Mouse (Mus musculus) liver, postnatal 0 days (tissue): ENCODE measurements around the gene Lmtk3. TPM values are rescaled to one million over a fixed set of nuclear protein-coding genes. Genes with fewer than 3 reads are reported as not detected.
A peak's percentile ranks its signal among the peaks of the same experiment; 100 is the strongest.

Experiments
- ATAC-seq: fragments of 200-750 bp; cut with Nextera tagmentation; 2 replicates; pipeline ENCODE4 v1.8.0; 2017; ENCODE audit warnings: mild to moderate bottlenecking, moderate library complexity
- DNase-seq: peaks from one replicate; pipeline ENCODE4 v3.0.0-alpha.2; 2016
- H3K27ac ChIP-seq: fragments of 300-500 bp; sonication (generic); 2 replicates; pipeline ENCODE4 v1.5.1; 2014; ENCODE audit warnings: antibody characterized with exemption, moderate library complexity, mild to moderate bottlenecking, low read depth
- H3K27me3 ChIP-seq: fragments of 300-500 bp; sonication (generic); 2 replicates; pipeline ENCODE4 v1.6.1; 2014; ENCODE audit warnings: low read length, control low read depth, mixed read lengths; ENCODE audit not compliant: insufficient read depth
- H3K36me3 ChIP-seq: fragments of 300-500 bp; sonication (generic); replicated peaks from 2 replicates; pipeline ENCODE4 v1.6.1; 2014; ENCODE audit warnings: mild to moderate bottlenecking, control low read depth, low read length, moderate library complexity, mixed read lengths; ENCODE audit not compliant: insufficient read depth
- H3K4me1 ChIP-seq: fragments of 300-500 bp; sonication (generic); 2 replicates; pipeline ENCODE4 v1.6.1; 2014; ENCODE audit warnings: antibody characterized with exemption, mild to moderate bottlenecking, control low read depth; ENCODE audit not compliant: insufficient read depth
- H3K4me2 ChIP-seq: fragments of 300-500 bp; sonication (generic); 2 replicates; pipeline ENCODE4 v1.6.1; 2014; ENCODE audit warnings: low read depth, mild to moderate bottlenecking, low read length, moderate library complexity, mixed read lengths
- H3K4me3 ChIP-seq: fragments of 300-500 bp; sonication (generic); 2 replicates; pipeline ENCODE4 v1.5.1; 2014; ENCODE audit warnings: low read depth, low read length
- H3K9ac ChIP-seq: fragments of 300-500 bp; sonication (generic); replicated peaks from 2 replicates; pipeline ENCODE4 v1.6.1; 2014; ENCODE audit warnings: mild to moderate bottlenecking, moderate library complexity
- H3K9me3 ChIP-seq: fragments of 300-500 bp; sonication (generic); 2 replicates; pipeline ENCODE4 v1.6.1; 2016; ENCODE audit warnings: mild to moderate bottlenecking, control low read depth, low read length, mixed read lengths
- CTCF ChIP-seq: sonication (generic); IDR thresholded peaks from 2 replicates; pipeline ENCODE4 v1.5.1; 2016; ENCODE audit warnings: antibody characterized with exemption, low read depth
- EP300 ChIP-seq: IDR thresholded peaks from 2 replicates; pipeline ENCODE4 v1.6.1; 2016; ENCODE audit warnings: antibody characterized with exemption, low read depth, mild to moderate bottlenecking
- WGBS: fragments of 180-500 bp; shearing (Covaris S2); extraction: QIAGEN DNeasy Blood & Tissue Kit; methylation state at CpG from one replicate; pipeline ENCODE4 v1.1.7; 2014; ENCODE audit not compliant: insufficient replicate concordance; 5-methylcytosine and 5-hydroxymethylcytosine counted together
- polyA plus RNA-seq: library from polyadenylated mRNA; unstranded; fragments of >200 nt; fragmentation: Nextera tagmentation; extraction: Ambion mirVana; gene quantifications from 2 replicates; pipeline ENCODE4 v1.2.1, GENCODE M21; 2015

Gene Lmtk3
- polyA plus RNA-seq, 1 experiment from 2014 or later, result not detected

DNA sequence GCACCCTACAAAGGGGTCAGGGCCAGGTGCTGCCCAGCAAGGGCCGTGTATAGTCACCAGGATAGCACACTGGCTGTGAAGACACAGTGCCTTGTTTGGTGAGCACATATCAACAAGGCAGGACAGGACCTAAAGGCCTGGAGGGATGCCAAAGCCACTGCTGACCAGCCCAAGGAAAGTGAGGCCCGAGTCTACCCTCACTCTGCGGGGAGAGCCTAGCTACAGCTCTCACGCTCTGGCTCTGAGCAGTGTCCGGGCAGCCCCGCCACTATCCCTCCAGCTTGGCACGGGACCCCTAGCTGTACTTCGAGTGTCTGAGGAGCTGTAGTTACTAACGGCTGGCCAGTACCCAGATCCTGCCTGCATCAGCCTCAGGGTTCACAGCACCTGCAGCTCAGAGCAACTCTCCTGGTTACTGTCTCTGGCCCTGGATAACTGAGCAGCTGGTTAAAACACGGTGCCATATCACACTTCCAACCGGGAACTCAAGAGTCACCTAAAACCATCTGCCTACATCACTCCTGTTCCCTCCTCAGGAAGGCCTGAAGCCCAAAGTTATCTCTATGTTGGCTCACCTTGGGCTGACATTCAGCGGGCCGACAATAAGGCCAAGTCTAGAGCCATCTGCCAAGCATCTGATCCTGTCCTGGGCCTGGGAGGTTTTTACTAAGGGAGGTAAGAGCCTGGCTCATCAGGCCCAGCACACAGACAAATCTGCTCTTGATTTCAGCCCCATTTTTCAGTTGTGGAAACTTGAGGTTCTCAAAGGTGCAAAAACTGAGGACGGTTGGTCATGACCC, 25.9 kb downstream of the Lmtk3 start:
- no peak overlapping the region for H3K27ac ChIP-seq
- H3K27me3 ChIP-seq, result no peaks in the 10 kb centered on the region
- TF ChIP-seq CTCF (no peak), EP300 (no peak)
- peaks cover 9% of the 10 kb centered on the region for H3K4me1 ChIP-seq
- H3K9me3 ChIP-seq, result no peaks in the 10 kb centered on the region
- no peak overlapping the region for H3K4me3 ChIP-seq
- no peak for ATAC-seq
- peaks cover 58% of the 10 kb centered on the region for H3K36me3 ChIP-seq
- H3K9ac ChIP-seq, result no peak overlapping the region
- WGBS, result 88% methylated on average over 14 of the region's 14 CpGs
- H3K4me2 ChIP-seq, result no peak overlapping the region
- DNase-seq, result no peak

DNA sequence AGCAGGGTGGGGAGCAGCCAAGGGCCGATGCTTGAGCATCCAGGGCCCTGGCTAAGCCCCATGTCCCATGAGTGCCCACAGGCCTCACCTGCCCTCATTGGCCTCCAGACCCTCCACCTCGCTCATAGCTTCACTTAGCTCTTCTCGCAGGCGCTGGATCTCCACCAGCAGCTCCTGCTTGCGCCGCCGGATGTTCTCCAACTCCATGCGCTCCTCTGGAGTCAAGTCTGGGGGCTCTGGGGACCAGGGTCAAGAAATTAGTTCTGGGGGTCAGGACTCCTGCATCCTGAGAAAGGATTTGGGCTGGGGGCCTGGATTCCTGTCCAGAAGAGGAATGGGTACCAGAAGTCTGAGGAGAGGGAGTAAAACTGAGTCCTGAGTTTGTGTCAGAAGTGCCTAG, 29.4 kb downstream of the Lmtk3 start:
- H3K4me1 ChIP-seq, result peaks cover 12% of the 10 kb centered on the region
- no peak overlapping the region for H3K27ac ChIP-seq
- peaks cover 47% of the 10 kb centered on the region for H3K36me3 ChIP-seq
- peak overlapping the region; percentile 91 for H3K4me2 ChIP-seq
- H3K9ac ChIP-seq, result peak overlapping the region; percentile 98; the same call in 1 of the 2 replicates
- H3K9me3 ChIP-seq, result no peaks in the 10 kb centered on the region
- no peak for TF ChIP-seq EP300
- TF ChIP-seq CTCF, result no peak
- DNase-seq, result no peak
- ATAC-seq, result no peak
- H3K27me3 ChIP-seq, result no peaks in the 10 kb centered on the region
- H3K4me3 ChIP-seq, result peak overlapping the region; percentile 96; the same call in 1 of the 2 replicates
- 92% methylated on average over 8 of the region's 8 CpGs for WGBS

DNA sequence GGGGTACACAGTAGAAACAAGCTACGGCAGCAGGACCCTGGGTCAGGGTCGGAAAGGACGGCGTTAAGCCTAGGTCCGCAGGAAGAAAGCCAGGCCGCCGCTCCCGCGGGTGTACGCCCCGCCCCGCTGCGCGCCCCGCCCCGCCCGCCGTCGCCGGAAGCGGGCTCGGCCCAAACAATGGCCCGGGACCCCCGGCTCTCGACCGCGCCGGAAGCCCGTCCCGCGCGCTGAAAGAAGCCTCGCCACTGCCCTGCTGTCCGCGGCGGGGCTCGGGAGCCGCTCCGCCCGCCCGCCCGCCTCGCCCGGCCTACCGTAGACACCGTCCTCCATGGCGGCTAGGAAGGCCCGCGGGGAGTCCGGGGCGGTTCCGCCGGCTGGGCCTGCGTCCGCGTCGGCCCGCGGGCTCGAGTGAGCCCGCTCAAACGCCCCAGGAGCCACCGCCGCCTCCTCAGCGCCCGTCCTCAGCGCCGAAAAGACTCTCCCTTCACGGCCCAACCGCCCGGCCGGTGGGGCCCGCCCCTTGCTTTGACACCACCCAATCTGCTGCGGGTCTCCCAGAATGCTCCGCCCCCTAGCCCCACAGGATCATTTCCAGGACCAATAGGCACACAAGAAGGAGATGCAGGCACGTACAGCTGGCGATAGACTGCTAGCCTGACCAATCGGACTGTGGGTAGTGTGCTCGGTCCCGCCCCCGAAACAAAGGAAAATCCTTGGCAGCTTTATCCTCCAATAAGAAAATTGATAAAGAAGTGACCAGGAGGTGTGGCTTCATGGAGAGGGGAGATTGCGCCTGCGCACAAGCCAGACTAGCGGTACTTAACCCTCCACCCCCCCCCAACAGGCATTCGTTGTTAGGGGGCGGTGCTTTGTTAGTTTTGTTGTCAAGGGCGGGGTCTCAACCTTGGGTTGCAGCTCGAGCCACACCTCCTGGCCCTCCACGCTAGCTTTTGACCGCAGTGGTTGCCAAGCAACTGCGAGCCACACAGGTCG, 30.5 kb downstream of the Lmtk3 start, which contains the start of gene Cyth2:
Cyth2 (minus strand) TSS at position 795 of the 993 bp plus-strand sequence.
- ATAC-seq, result peak; percentile 99
- under 1% methylated on average over 46 of the region's 92 CpGs for WGBS

DNA sequence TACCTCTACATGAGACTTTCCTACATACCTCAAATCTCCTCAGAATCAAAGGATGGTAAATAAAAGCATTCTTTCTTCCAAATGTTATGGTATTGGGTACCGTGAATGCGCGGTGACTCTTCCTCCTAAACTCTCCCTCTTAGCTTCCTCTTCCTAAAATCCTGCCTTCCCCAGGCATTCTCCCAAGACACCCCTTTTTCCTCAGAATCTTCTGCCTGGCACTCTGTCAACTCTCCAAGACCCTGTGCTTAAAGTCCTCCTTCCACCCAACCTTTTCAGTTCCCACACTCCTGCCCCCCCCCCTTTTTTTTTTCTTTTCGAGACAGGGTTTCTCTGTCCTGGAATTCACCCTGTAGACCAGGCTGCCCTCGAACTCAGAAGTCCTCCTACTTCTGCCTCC, 31.3 kb downstream of the Lmtk3 start:
- DNase-seq (no peak), ATAC-seq (no peak)
- TF ChIP-seq EP300 (no peak), CTCF (no peak)
- Histone ChIP-seq H3K27ac (no peak overlapping the region), H3K9me3 (no peaks in the 10 kb centered on the region), H3K9ac (no peak overlapping the region), H3K27me3 (0 out of 2 replicates have a peak, but pooled peaks cover under 1% of the 10 kb centered on the region), H3K36me3 (peaks cover 28% of the 10 kb centered on the region), H3K4me2 (peak overlapping the region; percentile 66), H3K4me3 (peak overlapping the region; percentile 28), H3K4me1 (peaks cover 12% of the 10 kb centered on the region)
- WGBS, result 9% methylated on average over 5 of the region's 5 CpGs

More for the DNA sequence above, 30.5 kb downstream of the Lmtk3 start, which contains the start of gene Cyth2:
- H3K4me1 ChIP-seq, result peaks cover 12% of the 10 kb centered on the region
- peak; percentile 98 for DNase-seq
- H3K9ac ChIP-seq, result peak within 1 kb of the TSS; percentile 98
- TF ChIP-seq CTCF (no peak), EP300 (no peak)
- H3K27ac ChIP-seq, result peak within 1 kb of the TSS; percentile 98
- H3K9me3 ChIP-seq, result no peaks in the 10 kb centered on the region
- H3K4me2 ChIP-seq, result peak within 1 kb of the TSS; percentile 91
- no peaks in the 10 kb centered on the region for H3K27me3 ChIP-seq
- H3K36me3 ChIP-seq, result peaks cover 36% of the 10 kb centered on the region
- H3K4me3 ChIP-seq, result peak within 1 kb of the TSS; percentile 96

DNA sequence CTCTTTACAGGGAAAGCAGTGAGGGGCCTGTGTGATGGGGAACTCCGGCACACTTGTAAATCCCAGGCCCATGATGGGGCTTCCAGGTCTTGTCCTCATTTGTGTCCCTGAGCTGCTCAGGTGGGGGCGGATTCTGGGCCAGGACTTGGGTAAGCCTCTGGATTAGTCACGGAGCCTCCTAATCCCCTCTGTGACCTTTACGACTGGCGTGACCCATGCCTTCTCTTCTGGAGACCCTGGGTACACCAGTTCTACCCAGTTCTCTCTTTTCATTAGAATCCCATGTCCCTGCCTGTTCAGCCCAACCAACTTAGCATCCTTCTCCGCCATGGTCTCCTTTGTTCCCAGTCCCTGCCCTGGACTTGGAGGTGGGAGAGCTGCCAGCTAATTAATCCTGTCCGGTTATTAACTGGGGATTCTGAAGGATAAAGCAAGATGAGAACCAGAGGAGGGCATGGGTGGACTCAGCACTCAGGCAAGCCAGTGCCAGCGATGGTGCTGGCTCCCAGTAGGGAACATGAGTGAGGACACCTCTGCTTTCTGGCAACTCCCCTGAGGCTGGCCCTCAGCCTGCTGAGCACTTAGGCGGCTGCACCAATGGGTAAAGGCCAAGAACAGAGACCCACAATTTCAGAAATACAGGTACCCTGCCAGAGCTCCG, 31.9 kb downstream of the Lmtk3 start:
- peak overlapping the region; percentile 66; the same call in 1 of the 2 replicates for H3K4me2 ChIP-seq
- DNase-seq (no peak), ATAC-seq (no peak)
- no peak overlapping the region for H3K9ac ChIP-seq
- 73% methylated on average over 10 of the region's 10 CpGs for WGBS
- H3K4me3 ChIP-seq, result no peak overlapping the region
- H3K27ac ChIP-seq, result no peak overlapping the region
- no peaks in the 10 kb centered on the region for H3K9me3 ChIP-seq
- 0 out of 2 replicates have a peak, but pooled peaks cover 2% of the 10 kb centered on the region for H3K27me3 ChIP-seq
- H3K4me1 ChIP-seq, result peaks cover 12% of the 10 kb centered on the region
- TF ChIP-seq CTCF, result no peak
- no peak for TF ChIP-seq EP300
- H3K36me3 ChIP-seq, result peaks cover 22% of the 10 kb centered on the region
